Mouse (Mus musculus) midbrain, embryonic 14.5 days (tissue): Measurements from ENCODE around the gene B3gnt3. TPM values are rescaled to one million over a fixed set of nuclear protein-coding genes. Genes with fewer than 3 reads are reported as not detected.
A peak's percentile ranks its signal among the peaks of the same experiment; 100 is the strongest.
"Not testable (repeated sequence)": the region's sequence is repeated elsewhere in the genome, so short reads cannot be mapped to it uniquely, and the experiment has no call there.

ENCODE experiments used
- ATAC-seq: fragments of 200-750 bp; cut with Nextera tagmentation; 2 replicates; pipeline ENCODE4 v1.8.0; 2017; ENCODE audit warnings: moderate number of reproducible peaks, moderate library complexity; ENCODE audit not compliant: low FRiP score, low TSS enrichment
- DNase-seq: peaks from one replicate; pipeline ENCODE4 v3.0.0-alpha.2; 2015
- H3K27ac ChIP-seq: fragments of 300-500 bp; sonication (generic); replicated peaks from 2 replicates; pipeline ENCODE4 v1.5.1; 2014; ENCODE audit warnings: mild to moderate bottlenecking, low read depth, low read length, moderate library complexity
- H3K27me3 ChIP-seq: fragments of 300-500 bp; sonication (generic); 2 replicates; pipeline ENCODE4 v1.6.1; 2014; ENCODE audit warnings: low read length, control low read depth, mixed read lengths; ENCODE audit not compliant: control insufficient read depth, insufficient read depth
- H3K36me3 ChIP-seq: fragments of 300-500 bp; sonication (generic); 2 replicates; pipeline ENCODE4 v1.6.1; 2014; ENCODE audit warnings: low read length, control low read depth; ENCODE audit not compliant: control insufficient read depth, insufficient read depth
- H3K4me1 ChIP-seq: fragments of 300-500 bp; sonication (generic); 2 replicates; pipeline ENCODE4 v1.6.1; 2014; ENCODE audit warnings: mild to moderate bottlenecking, antibody characterized with exemption, low read length, control low read depth; ENCODE audit not compliant: control insufficient read depth, insufficient read depth
- H3K4me2 ChIP-seq: fragments of 300-500 bp; sonication (generic); 2 replicates; pipeline ENCODE4 v1.6.1; 2014; ENCODE audit warnings: mild to moderate bottlenecking, low read length, moderate library complexity
- H3K4me3 ChIP-seq: fragments of 300-500 bp; sonication (generic); replicated peaks from 2 replicates; pipeline ENCODE4 v1.5.1; 2014; ENCODE audit warnings: low read depth, low read length
- H3K9ac ChIP-seq: fragments of 300-500 bp; sonication (generic); replicated peaks from 2 replicates; pipeline ENCODE4 v1.6.1; 2014; ENCODE audit warnings: mild to moderate bottlenecking, low read length, moderate library complexity
- H3K9me3 ChIP-seq: fragments of 300-500 bp; sonication (generic); 2 replicates; pipeline ENCODE4 v1.6.1; 2016; ENCODE audit warnings: low read length, control low read depth, mixed read lengths; ENCODE audit not compliant: control insufficient read depth
- WGBS: fragments of 180-500 bp; shearing (Covaris S2); extraction: QIAGEN DNeasy Blood & Tissue Kit; methylation state at CpG from one replicate; pipeline ENCODE4 v1.1.7; 2014; 5-methylcytosine and 5-hydroxymethylcytosine counted together
- polyA plus RNA-seq: library from polyadenylated mRNA; unstranded; fragments of >200 nt; fragmentation: Nextera tagmentation; extraction: Ambion mirVana; gene quantifications from 2 replicates; pipeline ENCODE4 v1.2.1, GENCODE M21; 2014

B3gnt3 gene
- polyA plus RNA-seq, result 0.11 and 0.20 TPM in 2 replicates

DNA sequence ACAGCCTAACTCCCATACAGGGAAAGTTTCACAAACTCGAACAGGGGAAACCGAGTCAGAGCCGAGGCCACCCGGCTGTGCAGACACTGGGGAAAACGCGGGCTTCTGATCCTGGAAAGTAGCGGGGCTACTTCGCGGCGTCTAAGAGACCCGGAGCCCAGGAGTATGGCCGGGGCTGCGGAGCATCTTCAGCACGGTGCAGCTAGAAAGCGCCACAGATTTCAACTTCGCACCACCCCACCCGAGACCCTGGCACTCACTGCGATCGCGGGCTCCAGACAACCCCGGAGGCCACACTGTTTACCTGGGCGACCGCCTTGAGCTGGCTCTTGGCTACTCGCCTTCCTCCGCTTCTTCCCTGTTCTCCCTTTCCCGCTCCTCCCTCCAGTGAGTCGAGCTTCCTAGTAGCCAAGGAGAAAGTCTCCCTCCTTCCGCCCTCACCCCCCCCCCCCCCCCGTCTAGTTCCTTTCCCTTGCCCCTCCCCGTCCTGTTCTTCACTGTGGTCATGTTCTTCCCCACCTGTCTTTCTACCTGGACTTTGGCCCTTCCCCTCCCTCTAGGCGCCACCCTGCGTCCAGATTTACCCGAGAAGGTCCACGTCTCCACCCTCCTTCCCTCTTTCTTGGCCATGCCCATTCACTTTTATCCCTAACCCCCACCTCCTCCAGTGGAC lies at the start of gene B3gnt3:
Gene B3gnt3 (minus strand): TSS at position 376 of the 673 bp plus-strand sequence.
- H3K4me3 ChIP-seq, result no peak within 1 kb of the TSS
- WGBS, result 24% methylated on average over 33 of the region's 34 CpGs
- 0 out of 2 replicates have a peak, but pooled peaks have one; percentile 27 for ATAC-seq

GRCm38 (mm10) chr8:71749321-71750075 lies 47.9 kb upstream of the B3gnt3 start:
- WGBS, result 83% methylated on average over 6 of the region's 6 CpGs
- ATAC-seq, H3K9me3 ChIP-seq, H3K27me3 ChIP-seq, H3K36me3 ChIP-seq, H3K27ac ChIP-seq, DNase-seq, H3K4me3 ChIP-seq, H3K9ac ChIP-seq, H3K4me1 ChIP-seq, H3K4me2 ChIP-seq: not testable (repeated sequence)

More for the DNA sequence above, at the start of gene B3gnt3:
- H3K36me3 ChIP-seq, result no peaks in the 10 kb centered on the region
- no peak for DNase-seq
- H3K27me3 ChIP-seq, result peaks cover 37% of the 10 kb centered on the region
- H3K9me3 ChIP-seq, result no peaks in the 10 kb centered on the region
- no peaks in the 10 kb centered on the region for H3K4me1 ChIP-seq
- H3K9ac ChIP-seq, result no peak within 1 kb of the TSS
- H3K27ac ChIP-seq, result no peak within 1 kb of the TSS
- H3K4me2 ChIP-seq, result no peak within 1 kb of the TSS

- not testable (repeated sequence) for H3K4me3 ChIP-seq, ATAC-seq, H3K36me3 ChIP-seq, H3K9me3 ChIP-seq, H3K27me3 ChIP-seq, DNase-seq, H3K9ac ChIP-seq, H3K27ac ChIP-seq, H3K4me1 ChIP-seq, H3K4me2 ChIP-seq
Measured at GRCm38 (mm10) chr8:71747082-71747481, 45.5 kb upstream of the B3gnt3 start.

- H3K9ac ChIP-seq, result no peak overlapping the region
- H3K4me2 ChIP-seq, result no peak overlapping the region
- no peak overlapping the region for H3K27ac ChIP-seq
- H3K36me3 ChIP-seq, result no peaks in the 10 kb centered on the region
- DNase-seq (no peak), ATAC-seq (no peak)
- WGBS, result 82% methylated on average over 1 of the region's 1 CpGs
- H3K27me3 ChIP-seq, result peaks cover 5% of the 10 kb centered on the region; the same call in 1 of the 2 replicates
- H3K9me3 ChIP-seq, result no peaks in the 10 kb centered on the region
- 0 out of 2 replicates have a peak, but pooled peaks cover 6% of the 10 kb centered on the region for H3K4me1 ChIP-seq
- H3K4me3 ChIP-seq, result no peak overlapping the region
Measured at GRCm38 (mm10) chr8:71745322-71745721, 43.7 kb upstream of the B3gnt3 start.

DNA sequence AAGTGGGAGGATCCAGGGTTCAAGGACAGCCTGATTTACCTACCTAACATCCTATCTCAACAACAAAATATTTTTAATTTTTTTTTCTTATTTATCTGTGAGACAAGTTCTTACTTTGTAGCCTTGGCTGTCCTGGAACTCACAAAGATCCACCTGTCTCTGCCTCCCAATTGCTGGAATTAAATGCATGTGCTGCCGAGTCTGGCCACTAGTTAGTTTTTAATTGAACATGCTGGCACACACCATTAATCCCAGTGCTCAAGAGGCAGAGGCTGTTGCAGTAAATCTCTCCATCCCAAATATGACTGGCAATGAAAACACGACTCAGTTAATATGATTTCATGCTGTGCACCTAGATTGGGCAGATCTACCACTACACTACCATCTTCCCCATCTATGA lies 41.2 kb upstream of the B3gnt3 start:
- no peak for ATAC-seq
- Histone ChIP-seq H3K4me1 (0 out of 2 replicates have a peak, but pooled peaks cover 6% of the 10 kb centered on the region), H3K27me3 (peaks cover 5% of the 10 kb centered on the region; the same call in 1 of the 2 replicates), H3K9me3 (no peaks in the 10 kb centered on the region), H3K4me3 (no peak overlapping the region), H3K4me2 (no peak overlapping the region), H3K9ac (no peak overlapping the region), H3K27ac (no peak overlapping the region), H3K36me3 (no peaks in the 10 kb centered on the region)
- 62% methylated on average over 2 of the region's 2 CpGs for WGBS
- DNase-seq, result no peak

DNA sequence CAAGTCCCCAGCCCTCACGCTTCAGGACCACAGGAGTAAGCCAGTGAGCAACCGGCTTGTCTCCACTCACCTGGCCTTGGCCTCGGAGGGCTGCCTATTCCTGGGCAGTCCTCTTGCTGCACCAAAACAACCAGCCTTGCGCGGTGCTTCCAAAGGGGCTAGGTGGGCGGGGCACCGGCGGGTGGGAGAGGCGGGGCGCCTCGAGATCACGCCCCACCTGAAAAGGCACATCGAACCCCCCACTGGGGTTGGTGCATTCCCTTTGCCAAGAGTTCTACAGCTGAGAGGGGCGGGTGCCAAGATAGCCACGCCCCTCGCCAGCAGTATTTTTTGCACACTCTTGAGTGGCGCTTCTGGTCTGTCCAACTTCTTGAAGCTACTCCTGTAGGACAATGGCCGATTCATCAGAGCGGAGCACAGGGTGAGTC lies 40.1 kb upstream of the B3gnt3 start:
- DNase-seq (no peak), ATAC-seq (peak; percentile 36; the same call in 1 of the 2 replicates)
- Histone ChIP-seq H3K4me3 (no peak overlapping the region; the same call in 1 of the 2 replicates), H3K4me1 (0 out of 2 replicates have a peak, but pooled peaks cover 6% of the 10 kb centered on the region), H3K27me3 (peaks cover 5% of the 10 kb centered on the region; the same call in 1 of the 2 replicates), H3K4me2 (peak overlapping the region; percentile 45), H3K36me3 (no peaks in the 10 kb centered on the region), H3K27ac (no peak overlapping the region), H3K9ac (no peak overlapping the region), H3K9me3 (no peaks in the 10 kb centered on the region)
- 3% methylated on average over 19 of the region's 19 CpGs for WGBS

DNA sequence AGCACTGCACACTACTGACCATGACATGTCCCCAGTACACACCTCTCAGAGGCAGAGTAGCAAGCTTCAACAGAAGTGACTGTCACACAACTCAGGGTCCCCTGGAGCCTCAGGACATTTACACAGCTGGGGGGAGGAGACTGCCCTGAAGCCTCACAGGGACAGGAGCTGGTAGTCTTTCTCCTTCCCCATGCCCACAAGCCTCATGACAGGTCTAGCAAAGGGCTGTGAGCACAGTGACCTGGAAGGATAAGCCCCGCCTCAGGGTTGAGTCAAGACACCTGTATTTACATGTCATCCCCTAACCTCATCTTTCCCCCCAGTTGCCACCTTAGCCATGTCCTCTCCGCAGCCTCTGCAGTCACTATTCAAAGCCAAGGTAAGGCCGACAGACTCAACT lies 39.6 kb upstream of the B3gnt3 start:
- Histone ChIP-seq H3K27me3 (peaks cover 5% of the 10 kb centered on the region; the same call in 1 of the 2 replicates), H3K9me3 (no peaks in the 10 kb centered on the region), H3K4me3 (no peak overlapping the region), H3K36me3 (no peaks in the 10 kb centered on the region), H3K4me1 (0 out of 2 replicates have a peak, but pooled peaks cover 6% of the 10 kb centered on the region), H3K9ac (no peak overlapping the region), H3K4me2 (peak overlapping the region; percentile 45), H3K27ac (no peak overlapping the region)
- DNase-seq (no peak), ATAC-seq (no peak)
- 31% methylated on average over 3 of the region's 3 CpGs for WGBS

- not testable (repeated sequence) for H3K27ac ChIP-seq, DNase-seq, H3K9ac ChIP-seq, H3K27me3 ChIP-seq, H3K36me3 ChIP-seq, H3K4me3 ChIP-seq, H3K4me1 ChIP-seq, ATAC-seq, H3K9me3 ChIP-seq, H3K4me2 ChIP-seq
Measured at GRCm38 (mm10) chr8:71738316-71738715, 36.7 kb upstream of the B3gnt3 start.
